Mouse (Mus musculus) megakaryocyte, embryonic 14.5 days (primary cell): ENCODE data around the gene Ubxn6.

Source experiments
- FLI1 ChIP-seq: IDR thresholded peaks from 2 replicates; pipeline ENCODE4 v1.6.1; 2012; ENCODE audit warnings: low read length, inconsistent platforms, mixed read lengths
- GATA1 ChIP-seq: IDR thresholded peaks from 3 replicates; pipeline ENCODE4 v1.6.1; 2012; ENCODE audit warnings: mixed read lengths, low read length, inconsistent platforms, borderline replicate concordance

GRCm38 (mm10) chr17:56026881-56027280 lies 47.9 kb downstream of the Ubxn6 start:
- TF ChIP-seq GATA1: no peak
- no peak for TF ChIP-seq FLI1
